Mouse (Mus musculus) hindbrain, embryonic 15.5 days (tissue): ENCODE results near the gene Olfr718-ps1. TPM values are rescaled to one million over a fixed set of nuclear protein-coding genes. Genes with fewer than 3 reads are reported as not detected.
"Not testable (repeated sequence)": the region's sequence is repeated elsewhere in the genome, so short reads cannot be mapped to it uniquely, and the experiment has no call there.

ENCODE experiments used
- ATAC-seq: fragments of 200-750 bp; cut with Nextera tagmentation; 2 replicates; pipeline ENCODE4 v1.8.0; 2017; ENCODE audit warnings: low read depth, moderate number of reproducible peaks, moderate TSS enrichment; ENCODE audit not compliant: low FRiP score
- H3K27ac ChIP-seq: fragments of 300-500 bp; sonication (generic); replicated peaks from 2 replicates; pipeline ENCODE4 v1.5.1; 2015; ENCODE audit warnings: mild to moderate bottlenecking, inconsistent platforms
- H3K27me3 ChIP-seq: fragments of 300-500 bp; sonication (generic); 2 replicates; pipeline ENCODE4 v1.6.1; 2015; ENCODE audit warnings: control low read depth, inconsistent platforms
- H3K36me3 ChIP-seq: fragments of 300-500 bp; sonication (generic); 2 replicates; pipeline ENCODE4 v1.6.1; 2015; ENCODE audit warnings: control low read depth, inconsistent platforms
- H3K4me1 ChIP-seq: fragments of 300-500 bp; sonication (generic); replicated peaks from 2 replicates; pipeline ENCODE4 v1.6.1; 2015; ENCODE audit warnings: control low read depth, inconsistent platforms
- H3K4me2 ChIP-seq: fragments of 300-500 bp; sonication (generic); 2 replicates; pipeline ENCODE4 v1.6.1; 2015; ENCODE audit warnings: moderate library complexity, mild to moderate bottlenecking, inconsistent platforms
- H3K4me3 ChIP-seq: fragments of 300-500 bp; sonication (generic); 2 replicates; pipeline ENCODE4 v1.5.1; 2015; ENCODE audit warnings: mild to moderate bottlenecking, inconsistent platforms
- H3K9ac ChIP-seq: fragments of 300-500 bp; sonication (generic); 2 replicates; pipeline ENCODE4 v1.6.1; 2015; ENCODE audit warnings: inconsistent platforms
- H3K9me3 ChIP-seq: fragments of 300-500 bp; sonication (generic); 2 replicates; pipeline ENCODE4 v1.6.1; 2016; ENCODE audit warnings: control low read depth, inconsistent platforms
- WGBS: fragments of 180-500 bp; shearing (Covaris S2); methylation state at CpG from one replicate; pipeline ENCODE4 v1.1.7; 2015; 5-methylcytosine and 5-hydroxymethylcytosine counted together
- polyA plus RNA-seq: library from polyadenylated mRNA; unstranded; fragments of >200 nt; fragmentation: Nextera tagmentation; extraction: Ambion mirVana; gene quantifications from 2 replicates; pipeline ENCODE4 v1.2.1, GENCODE M21; 2015

Gene Olfr718-ps1
- 0.04 and 0.07 TPM in 2 replicates for polyA plus RNA-seq

GRCm38 (mm10) chr5:143147481-143147880, at the start of gene Olfr718-ps1:
Gene Olfr718-ps1, minus strand, starts transcription at chr5:143147581.
- ATAC-seq, result no peak
- Histone ChIP-seq H3K4me1 (no peaks in the 10 kb centered on the region), H3K9ac (no peak within 1 kb of the TSS), H3K4me3 (no peak within 1 kb of the TSS), H3K27me3 (no peaks in the 10 kb centered on the region), H3K4me2 (no peak within 1 kb of the TSS), H3K9me3 (peaks cover 2% of the 10 kb centered on the region; the same call in 1 of the 2 replicates), H3K36me3 (no peaks in the 10 kb centered on the region), H3K27ac (no peak within 1 kb of the TSS)
- WGBS, result 70% methylated on average over 3 of the region's 3 CpGs

- Histone ChIP-seq H3K9me3 (no peaks in the 10 kb centered on the region), H3K9ac (no peak overlapping the region), H3K4me2 (no peak overlapping the region), H3K27me3 (no peaks in the 10 kb centered on the region), H3K27ac (no peak overlapping the region), H3K4me1 (no peaks in the 10 kb centered on the region), H3K36me3 (no peaks in the 10 kb centered on the region), H3K4me3 (no peak overlapping the region)
- no peak for ATAC-seq
- 89% methylated on average over 4 of the region's 4 CpGs for WGBS
Observed at GRCm38 (mm10) chr5:143196506-143196905, 49.1 kb upstream of the Olfr718-ps1 start.

GRCm38 (mm10) chr5:143195166-143195565, 47.8 kb upstream of the Olfr718-ps1 start:
- no peak overlapping the region for H3K4me3 ChIP-seq
- H3K27me3 ChIP-seq, result no peaks in the 10 kb centered on the region
- no peaks in the 10 kb centered on the region for H3K36me3 ChIP-seq
- no peak for ATAC-seq
- H3K4me2 ChIP-seq, result no peak overlapping the region
- H3K4me1 ChIP-seq, result no peaks in the 10 kb centered on the region
- no peak overlapping the region for H3K9ac ChIP-seq
- H3K9me3 ChIP-seq, result no peaks in the 10 kb centered on the region
- no peak overlapping the region for H3K27ac ChIP-seq
- WGBS, result 75% methylated on average over 2 of the region's 2 CpGs

GRCm38 (mm10) chr5:143194747-143195146, 47.4 kb upstream of the Olfr718-ps1 start:
- H3K4me3 ChIP-seq, ATAC-seq, H3K4me1 ChIP-seq, H3K27ac ChIP-seq, H3K36me3 ChIP-seq, H3K9ac ChIP-seq, H3K4me2 ChIP-seq, H3K27me3 ChIP-seq, H3K9me3 ChIP-seq: not testable (repeated sequence)
- WGBS, result 66% methylated on average over 8 of the region's 8 CpGs

- no peaks in the 10 kb centered on the region for H3K27me3 ChIP-seq
- H3K9me3 ChIP-seq, result no peaks in the 10 kb centered on the region
- H3K4me2 ChIP-seq, result no peak overlapping the region
- H3K4me3 ChIP-seq, result no peak overlapping the region
- no peaks in the 10 kb centered on the region for H3K36me3 ChIP-seq
- H3K27ac ChIP-seq, result no peak overlapping the region
- ATAC-seq, result no peak
- no peak overlapping the region for H3K9ac ChIP-seq
- WGBS, result 93% methylated on average over 8 of the region's 8 CpGs
- no peaks in the 10 kb centered on the region for H3K4me1 ChIP-seq
Observed at GRCm38 (mm10) chr5:143192806-143193205, 45.4 kb upstream of the Olfr718-ps1 start.

GRCm38 (mm10) chr5:143188014-143188413, 40.6 kb upstream of the Olfr718-ps1 start:
- H3K9me3 ChIP-seq, H3K4me2 ChIP-seq, H3K4me1 ChIP-seq, H3K27me3 ChIP-seq, H3K9ac ChIP-seq, ATAC-seq, H3K36me3 ChIP-seq, H3K4me3 ChIP-seq, H3K27ac ChIP-seq: not testable (repeated sequence)
- WGBS, result 77% methylated on average over 1 of the region's 1 CpGs

- H3K27ac ChIP-seq, result peak within 1 kb of the TSS; percentile 91
- H3K27me3 ChIP-seq, result no peaks in the 10 kb centered on the region
- under 1% methylated on average over 54 of the region's 58 CpGs for WGBS
- peak; percentile 98 for ATAC-seq
- H3K36me3 ChIP-seq, result peaks cover 31% of the 10 kb centered on the region
- peak within 1 kb of the TSS; percentile 80 for H3K4me2 ChIP-seq
- H3K4me1 ChIP-seq, result peaks cover 14% of the 10 kb centered on the region
- H3K9ac ChIP-seq, result peak within 1 kb of the TSS; percentile 91
- peak within 1 kb of the TSS; percentile 86 for H3K4me3 ChIP-seq
- H3K9me3 ChIP-seq, result no peaks in the 10 kb centered on the region
Observed at GRCm38 (mm10) chr5:143180255-143181076, 33.1 kb upstream of the Olfr718-ps1 start, which contains the start of the genes Rbak and Spdye4b. Gene Rbak, minus strand, starts transcription at chr5:143180775. Gene Spdye4b, plus strand, starts transcription at chr5:143181017.

- H3K9ac ChIP-seq, result no peak overlapping the region
- no peak for ATAC-seq
- H3K36me3 ChIP-seq, result peaks cover 44% of the 10 kb centered on the region
Observed at GRCm38 (mm10) chr5:143179179-143179578, 31.8 kb upstream of the Olfr718-ps1 start.

GRCm38 (mm10) chr5:143177541-143178200, 30.3 kb upstream of the Olfr718-ps1 start:
- ATAC-seq, result no peak
- peaks cover 59% of the 10 kb centered on the region for H3K36me3 ChIP-seq

More at GRCm38 (mm10) chr5:143179179-143179578, 31.8 kb upstream of the Olfr718-ps1 start:
- 35% methylated on average over 6 of the region's 6 CpGs for WGBS
- peak overlapping the region; percentile 80 for H3K4me2 ChIP-seq
- peaks cover 14% of the 10 kb centered on the region for H3K4me1 ChIP-seq
- no peak overlapping the region for H3K27ac ChIP-seq
- no peaks in the 10 kb centered on the region for H3K27me3 ChIP-seq
- H3K9me3 ChIP-seq, result no peaks in the 10 kb centered on the region; the same call in 1 of the 2 replicates
- peak overlapping the region; percentile 86 for H3K4me3 ChIP-seq

GRCm38 (mm10) chr5:143175970-143176369, 28.6 kb upstream of the Olfr718-ps1 start:
- 98% methylated on average over 4 of the region's 4 CpGs for WGBS
- ATAC-seq, result no peak

More at GRCm38 (mm10) chr5:143177541-143178200, 30.3 kb upstream of the Olfr718-ps1 start:
- no peak overlapping the region for H3K4me2 ChIP-seq
- H3K27ac ChIP-seq, result no peak overlapping the region
- no peaks in the 10 kb centered on the region; the same call in 1 of the 2 replicates for H3K9me3 ChIP-seq
- no peaks in the 10 kb centered on the region for H3K27me3 ChIP-seq
- H3K4me3 ChIP-seq, result no peak overlapping the region
- no peak overlapping the region for H3K9ac ChIP-seq
- peaks cover 14% of the 10 kb centered on the region for H3K4me1 ChIP-seq
- 87% methylated on average over 3 of the region's 3 CpGs for WGBS

GRCm38 (mm10) chr5:143165508-143166070, 18.2 kb upstream of the Olfr718-ps1 start:
- H3K27ac ChIP-seq, result no peak overlapping the region
- H3K36me3 ChIP-seq, result no peaks in the 10 kb centered on the region
- 15% methylated on average over 18 of the region's 18 CpGs for WGBS
- ATAC-seq, result no peak
- H3K4me1 ChIP-seq, result no peaks in the 10 kb centered on the region
- no peak overlapping the region for H3K9ac ChIP-seq
- H3K27me3 ChIP-seq, result no peaks in the 10 kb centered on the region
- no peak overlapping the region for H3K4me3 ChIP-seq
- no peaks in the 10 kb centered on the region for H3K9me3 ChIP-seq
- H3K4me2 ChIP-seq, result no peak overlapping the region

More at GRCm38 (mm10) chr5:143175970-143176369, 28.6 kb upstream of the Olfr718-ps1 start:
- H3K9me3 ChIP-seq, result no peaks in the 10 kb centered on the region; the same call in 1 of the 2 replicates
- no peak overlapping the region for H3K4me2 ChIP-seq
- peaks cover 76% of the 10 kb centered on the region for H3K36me3 ChIP-seq
- no peak overlapping the region for H3K4me3 ChIP-seq
- no peak overlapping the region for H3K9ac ChIP-seq
- H3K27ac ChIP-seq, result no peak overlapping the region
- H3K27me3 ChIP-seq, result no peaks in the 10 kb centered on the region
- H3K4me1 ChIP-seq, result peaks cover 14% of the 10 kb centered on the region

- no peak overlapping the region for H3K4me2 ChIP-seq
- whole genome bisulfite sequencing, result 88% methylated on average over 3 of the region's 3 CpGs
- no peaks in the 10 kb centered on the region for H3K36me3 ChIP-seq
- no peak for ATAC-seq
- peaks cover 33% of the 10 kb centered on the region for H3K27me3 ChIP-seq
- no peak overlapping the region for H3K27ac ChIP-seq
- no peaks in the 10 kb centered on the region for H3K9me3 ChIP-seq
- no peak overlapping the region for H3K9ac ChIP-seq
- no peak overlapping the region for H3K4me3 ChIP-seq
- peaks cover 4% of the 10 kb centered on the region; the same call in 1 of the 2 replicates for H3K4me1 ChIP-seq
Observed at GRCm38 (mm10) chr5:143155534-143155933, 8.2 kb upstream of the Olfr718-ps1 start.
